In genomic region chr3:68517236-68517635, GRCm38 (mm10) we compare ENCODE assay signal across 28 mouse cellular contexts.
A peak's percentile ranks its signal among the peaks of the same experiment; 100 is the strongest.
DNase-seq lines count a peak whose midpoint lies in the region; ATAC-seq and TF ChIP-seq lines count a peak whose summit lies in the region.
"Had no signal": no experiment of that assay in that cellular context is flagged by ENCODE, and none has a peak within 500 bp of the region (broad histone marks: within the 10 kb centered on the region; RNA-seq: fewer than 3 reads in every experiment).

No protein-coding gene starts in this region.

- H3K4me3 ChIP-seq in layer of hippocampus, adult 2 months, result no peak overlapping the region
- H3K4me3 ChIP-seq in neural tube, embryonic 13.5 days, result no peak overlapping the region
- H3K4me3 ChIP-seq: heart, embryonic 12.5 days; intestine, embryonic 15.5 days; limb, embryonic 13.5 days; neural tube, embryonic 12.5 days; stomach, embryonic 15.5 days had no signal

- H3K9me3 ChIP-seq in neural tube, embryonic 13.5 days, result no peaks in the 10 kb centered on the region
- H3K9me3 ChIP-seq: heart, embryonic 12.5 days; intestine, embryonic 15.5 days; limb, embryonic 13.5 days; neural tube, embryonic 12.5 days; stomach, embryonic 15.5 days had no signal

- peaks cover 49% of the 10 kb centered on the region for H3K4me1 ChIP-seq in neural tube, embryonic 13.5 days (replicated peaks)
- H3K4me1 ChIP-seq: stomach, embryonic 15.5 days had no signal

- H3K27ac ChIP-seq in layer of hippocampus, adult 2 months, result peak overlapping the region; percentile 61
- peak overlapping the region; percentile 69 for H3K27ac ChIP-seq in neural tube, embryonic 13.5 days (replicated peaks)
- H3K27ac ChIP-seq: intestine, embryonic 15.5 days; limb, embryonic 13.5 days; neural tube, embryonic 12.5 days; stomach, embryonic 15.5 days had no signal

- peak; percentile 41; the same call in 1 of the 2 replicates for ATAC-seq in frontal cortex, adult (ENCODE audit: low TSS enrichment)
- ATAC-seq in neural tube, embryonic 13.5 days (ENCODE audit: low read depth), result no peak
- ATAC-seq: CD4-positive, CD25-positive, alpha-beta regulatory T cell, adult 4 months; forebrain, postnatal 0 days; hindbrain, embryonic 16.5 days; intestine, embryonic 15.5 days; midbrain, embryonic 16.5 days had no signal

- H3K36me3 ChIP-seq in neural tube, embryonic 13.5 days, result no peaks in the 10 kb centered on the region
- H3K36me3 ChIP-seq: intestine, embryonic 15.5 days; limb, embryonic 13.5 days; neural tube, embryonic 12.5 days; stomach, embryonic 15.5 days had no signal

- H3K4me2 ChIP-seq in neural tube, embryonic 13.5 days, result no peak overlapping the region
- H3K4me2 ChIP-seq: heart, embryonic 12.5 days; intestine, embryonic 15.5 days; limb, embryonic 13.5 days; liver, embryonic 11.5 days; midbrain, embryonic 11.5 days; neural tube, embryonic 12.5 days; stomach, embryonic 15.5 days had no signal

- no peaks in the 10 kb centered on the region for H3K27me3 ChIP-seq in neural tube, embryonic 13.5 days
- H3K27me3 ChIP-seq: heart, embryonic 12.5 days; intestine, embryonic 15.5 days; limb, embryonic 13.5 days; neural tube, embryonic 12.5 days; stomach, embryonic 15.5 days had no signal

- whole genome bisulfite sequencing in neural tube, embryonic 13.5 days, result 41% methylated on average over 7 of the region's 7 CpGs

- TF ChIP-seq CTCF in layer of hippocampus, adult 2 months (conservative IDR thresholded peaks at IDR 0.05), result no peak

- no peak overlapping the region for H3K9ac ChIP-seq in neural tube, embryonic 13.5 days
- H3K9ac ChIP-seq: forebrain, postnatal 0 days; heart, embryonic 12.5 days; intestine, embryonic 15.5 days; limb, embryonic 13.5 days; neural tube, embryonic 12.5 days; stomach, embryonic 15.5 days had no signal

- DNase-seq in frontal cortex, postnatal 10 days (ENCODE audit: low spot score in 2 of 2), result no peak
- DNase-seq in layer of hippocampus, adult 2 months (ENCODE audit: low spot score in 2 of 2), result no peak
- DNase-seq in layer of hippocampus, adult 9-10 months (ENCODE audit: low spot score), result no peak
- no peak for DNase-seq in neural tube, embryonic 10.5 days (ENCODE audit: extremely low spot score, low spot score)
- DNase-seq in ovary, adult 18-20 months (ENCODE audit: low spot score), result no peak
- DNase-seq: adrenal gland, postnatal 14 days; cerebellum, adult 18-20 months; forebrain, postnatal 0 days; gastrocnemius, postnatal 14 days; heart, adult 18-20 months; heart, postnatal 4 days; kidney, adult 8-10 months; kidney, postnatal 10 days; lung, postnatal 36 days; retina, postnatal 1 day; right cerebral cortex, postnatal 25 days had no signal
